Mouse (Mus musculus) kidney, adult 10 weeks (tissue): ENCODE measurements around the gene Rimbp2. TPM values are rescaled to one million over a fixed set of nuclear protein-coding genes. Genes with fewer than 3 reads are reported as not detected.

Experiments
- polyA plus RNA-seq: library from polyadenylated mRNA; stranded (reverse); fragments of 350-450 nt; fragmentation: Illumina TruSeq; extraction: RNeasy Lipid Tissue Mini Kit (QIAGEN cat#74804); gene quantifications from one replicate; pipeline ENCODE4 v1.2.3, GENCODE M21; 2014; ENCODE audit warnings: low read depth, low replicate concordance

Gene Rimbp2
- polyA plus RNA-seq, result not detected

DNA sequence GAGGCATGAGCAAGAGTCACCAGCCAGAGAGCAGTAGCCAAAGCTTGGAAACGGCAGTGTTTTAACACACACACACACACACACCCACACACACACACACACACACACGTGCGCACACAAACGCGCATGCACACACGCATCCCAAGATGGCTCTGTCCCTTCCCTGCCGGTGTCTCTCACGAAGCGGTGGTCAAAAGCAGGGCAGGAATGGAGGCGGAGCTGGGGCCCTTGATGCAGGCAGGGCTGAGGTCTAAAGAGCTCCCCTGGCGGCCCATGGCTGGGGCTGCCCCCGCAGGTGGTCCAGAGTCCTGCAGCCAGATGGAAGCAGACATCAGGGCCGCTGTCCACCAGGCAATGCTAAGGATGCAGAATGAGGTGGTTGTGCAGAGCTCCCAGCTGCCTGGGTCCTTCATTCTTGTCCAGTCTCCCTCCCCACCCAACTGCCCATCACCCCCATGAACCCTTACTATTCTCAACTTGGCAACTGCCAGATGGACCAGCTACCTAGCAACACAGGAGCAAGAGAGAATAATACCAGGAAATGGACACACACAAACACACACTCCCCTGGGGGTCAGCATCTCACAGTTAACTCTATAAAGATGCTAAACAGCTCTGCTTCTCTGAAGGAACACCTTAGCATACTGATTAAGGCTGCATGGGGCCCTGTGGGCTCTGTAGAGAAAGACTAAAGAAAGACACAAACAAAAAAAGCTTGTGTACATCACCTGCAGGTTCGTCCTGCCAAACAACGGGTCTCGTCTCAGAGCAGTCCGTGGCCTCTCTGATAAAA lies at the start of gene Rimbp2:
TSS of gene Rimbp2 (minus strand) at position 209 of the 793 bp plus-strand sequence.

Other genes with a start within 250 kb of the Rimbp2 start
- 31.9 TPM for gene Stx2, start 55.1 kb upstream of the Rimbp2 start, polyA plus RNA-seq
- 107 TPM for gene Ran, start 66.6 kb upstream of the Rimbp2 start, polyA plus RNA-seq
- gene Adgrd1, start 143.3 kb upstream of the Rimbp2 start, polyA plus RNA-seq, result not detected